Mouse (Mus musculus) heart, postnatal 0 days (tissue): ENCODE measurements around the gene Fyb.

Experiments used
- CTCF ChIP-seq: IDR thresholded peaks from 2 replicates; pipeline ENCODE4 v1.5.1; 2016; ENCODE audit warnings: antibody characterized with exemption, control low read depth, low read depth
- EP300 ChIP-seq: IDR thresholded peaks from 2 replicates; pipeline ENCODE4 v1.6.1; 2016; ENCODE audit warnings: antibody characterized with exemption, low read depth

GRCm38 (mm10) chr15:6705351-6705901, 182.8 kb downstream of the Fyb start:
- TF ChIP-seq CTCF (no peak), EP300 (no peak)
